Mouse (Mus musculus) MEL (cell line): ENCODE results near the gene Eno2. TPM values are rescaled to one million over a fixed set of nuclear protein-coding genes. Genes with fewer than 3 reads are reported as not detected.
A peak's percentile ranks its signal among the peaks of the same experiment; 100 is the strongest.

Experiments used
- DNase-seq: peaks from one replicate; pipeline ENCODE4 v3.0.0; 2011; ENCODE audit warnings: low read depth, low spot score
- H3K27ac ChIP-seq: 2 replicates; pipeline ENCODE4 v1.5.1; 2012; ENCODE audit warnings: low read depth, mild to moderate bottlenecking, control low read depth, low read length, moderate library complexity; ENCODE audit not compliant: control insufficient read depth
- H3K27me3 ChIP-seq, 2 experiments: fragments of 150-350 bp in 1 of 2; sonication (generic) in 1 of 2; 2 replicates each; pipeline ENCODE4 v1.6.1; 2012; ENCODE audit warnings: low read length in 2 of 2, mild to moderate bottlenecking in 2 of 2, improper control_type of control experiment in 1 of 2, moderate library complexity in 1 of 2; ENCODE audit not compliant: insufficient read depth in 2 of 2, control insufficient read depth in 1 of 2
- H3K36me3 ChIP-seq, 2 experiments: 2 replicates each; pipeline ENCODE4 v1.6.1; 2012 to 2014; ENCODE audit warnings: low read length in 2 of 2, improper control_type of control experiment in 1 of 2, inconsistent platforms in 1 of 2, mild to moderate bottlenecking in 1 of 2; ENCODE audit not compliant: insufficient read depth in 2 of 2, control insufficient read depth in 1 of 2
- H3K4me1 ChIP-seq, 2 experiments: fragments of 150-350 bp in 1 of 2; sonication (generic) in 1 of 2; 2 replicates each; pipeline ENCODE4 v1.6.1; 2012; ENCODE audit warnings: low read length in 2 of 2, improper control_type of control experiment in 1 of 2, mild to moderate bottlenecking in 1 of 2; ENCODE audit not compliant: insufficient read depth in 2 of 2, control insufficient read depth in 1 of 2
- H3K4me3 ChIP-seq, 2 experiments: fragments of 150-350 bp in 1 of 2; sonication (generic) in 1 of 2; 2 replicates each; pipeline ENCODE4 v1.5.1; 2012; ENCODE audit warnings: low read depth in 2 of 2, low read length in 2 of 2, mild to moderate bottlenecking in 2 of 2, moderate library complexity in 2 of 2, control low read depth in 1 of 2, improper control_type of control experiment in 1 of 2; ENCODE audit not compliant: control insufficient read depth in 1 of 2, insufficient read depth in 1 of 2
- H3K79me2 ChIP-seq: 2 replicates; pipeline ENCODE4 v1.6.1; 2012; ENCODE audit warnings: mild to moderate bottlenecking, low read length, moderate library complexity; ENCODE audit not compliant: control insufficient read depth, poor library complexity, insufficient read depth
- H3K9ac ChIP-seq: 2 replicates; pipeline ENCODE4 v1.6.1; 2012; ENCODE audit warnings: low read depth, mild to moderate bottlenecking, control low read depth, low read length, moderate library complexity; ENCODE audit not compliant: control insufficient read depth, poor library complexity, severe bottlenecking
- H3K9me3 ChIP-seq: fragments of 150-350 bp; sonication (generic); replicated peaks from 2 replicates; pipeline ENCODE4 v1.6.1; 2012; ENCODE audit warnings: mild to moderate bottlenecking, low read length, improper control_type of control experiment, moderate library complexity; ENCODE audit not compliant: insufficient read depth
- CHD1 ChIP-seq: IDR thresholded peaks from 2 replicates; pipeline ENCODE4 v1.6.1; 2012; ENCODE audit warnings: low read depth, mild to moderate bottlenecking, inconsistent platforms, low read length, improper control_type of control experiment
- CHD2 ChIP-seq: IDR thresholded peaks from 2 replicates; pipeline ENCODE4 v1.6.1; 2011; ENCODE audit warnings: low read length, improper control_type of control experiment
- ELF1 ChIP-seq: IDR thresholded peaks from 2 replicates; pipeline ENCODE4 v1.6.1; 2014; ENCODE audit warnings: low read depth, mild to moderate bottlenecking, inconsistent platforms, low read length, improper control_type of control experiment, moderate library complexity
- ETS1 ChIP-seq: IDR thresholded peaks from 2 replicates; pipeline ENCODE4 v1.6.1; 2012; ENCODE audit warnings: low read depth, mild to moderate bottlenecking, inconsistent platforms, low read length, improper control_type of control experiment, moderate library complexity
- HCFC1 ChIP-seq: IDR thresholded peaks from 2 replicates; pipeline ENCODE4 v1.6.1; 2012; ENCODE audit warnings: low read depth, mild to moderate bottlenecking, inconsistent platforms, low read length, improper control_type of control experiment, moderate library complexity
- MAZ ChIP-seq: IDR thresholded peaks from 2 replicates; pipeline ENCODE4 v1.6.1; 2012; ENCODE audit warnings: low read depth, mild to moderate bottlenecking, inconsistent platforms, low read length, improper control_type of control experiment
- MXI1 ChIP-seq: IDR thresholded peaks from 2 replicates; pipeline ENCODE4 v1.6.1; 2011; ENCODE audit warnings: mild to moderate bottlenecking, low read depth, low read length, improper control_type of control experiment
- MYC ChIP-seq: IDR thresholded peaks from 2 replicates; pipeline ENCODE4 v1.6.1; 2011; ENCODE audit warnings: low read depth, mild to moderate bottlenecking, low read length, improper control_type of control experiment, moderate library complexity
- NELFE ChIP-seq: IDR thresholded peaks from 2 replicates; pipeline ENCODE4 v1.6.1; 2011; ENCODE audit warnings: low read depth, low read length, improper control_type of control experiment
- POLR2A ChIP-seq, 2 experiments: IDR thresholded peaks; 2 replicates each; pipeline ENCODE4 v1.6.1; 2011 to 2012; ENCODE audit warnings: low read length in 2 of 2, mild to moderate bottlenecking in 2 of 2, control low read depth in 1 of 2, improper control_type of control experiment in 1 of 2, low read depth in 1 of 2, moderate library complexity in 1 of 2; ENCODE audit not compliant: control insufficient read depth in 1 of 2, insufficient read depth in 1 of 2, poor library complexity in 1 of 2
- POLR2AphosphoS2 ChIP-seq: IDR thresholded peaks from 2 replicates; pipeline ENCODE4 v1.6.1; 2011; ENCODE audit warnings: low read length, improper control_type of control experiment
- POLR2AphosphoS5 ChIP-seq: IDR thresholded peaks from 2 replicates; pipeline ENCODE4 v1.6.1; 2012; ENCODE audit warnings: low read depth, borderline replicate concordance, mild to moderate bottlenecking, inconsistent platforms, low read length, moderate library complexity, mixed read lengths
- RCOR1 ChIP-seq: IDR thresholded peaks from 2 replicates; pipeline ENCODE4 v1.6.1; 2012; ENCODE audit warnings: low read depth, mild to moderate bottlenecking, inconsistent platforms, low read length, improper control_type of control experiment
- TBP ChIP-seq: IDR thresholded peaks from 2 replicates; pipeline ENCODE4 v1.8.0; 2011; ENCODE audit warnings: low read depth, low read length, improper control_type of control experiment
- TCF12 ChIP-seq: IDR thresholded peaks from 2 replicates; pipeline ENCODE4 v1.6.1; 2014; ENCODE audit warnings: low read depth, mild to moderate bottlenecking, inconsistent platforms, low read length, improper control_type of control experiment, moderate library complexity
- ZMIZ1 ChIP-seq: IDR thresholded peaks from 2 replicates; pipeline ENCODE4 v1.6.1; 2012; ENCODE audit warnings: low read depth, mild to moderate bottlenecking, inconsistent platforms, low read length, improper control_type of control experiment, moderate library complexity
- ZNF384 ChIP-seq: IDR thresholded peaks from 2 replicates; pipeline ENCODE4 v1.6.1; 2012; ENCODE audit warnings: low read depth, mild to moderate bottlenecking, inconsistent platforms, low read length, improper control_type of control experiment
- polyA plus RNA-seq, 2 experiments: library from polyadenylated mRNA; stranded (reverse) in 1 of 2; unstranded in 1 of 2; fragments of >175 nt in 1 of 2; fragments of >200 nt in 1 of 2; gene quantifications; 2 replicates each; pipeline versions ENCODE4 v1.2.1 to v1.2.4; 2012; ENCODE audit warnings: low replicate concordance in 2 of 2, low read depth in 1 of 2; ENCODE audit not compliant: insufficient read length in 2 of 2, insufficient read depth in 1 of 2, missing spikeins in 1 of 2
- total RNA-seq: library from RNA; depleted of rRNA; stranded (reverse); fragments of 300-350 nt; gene quantifications from 2 replicates; pipeline ENCODE4 v1.2.3, GENCODE M21; 2012

The Eno2 gene
- total and polyA plus RNA-seq, 3 experiments: 3.2 to 12.5 TPM; not detected in 1

DNA sequence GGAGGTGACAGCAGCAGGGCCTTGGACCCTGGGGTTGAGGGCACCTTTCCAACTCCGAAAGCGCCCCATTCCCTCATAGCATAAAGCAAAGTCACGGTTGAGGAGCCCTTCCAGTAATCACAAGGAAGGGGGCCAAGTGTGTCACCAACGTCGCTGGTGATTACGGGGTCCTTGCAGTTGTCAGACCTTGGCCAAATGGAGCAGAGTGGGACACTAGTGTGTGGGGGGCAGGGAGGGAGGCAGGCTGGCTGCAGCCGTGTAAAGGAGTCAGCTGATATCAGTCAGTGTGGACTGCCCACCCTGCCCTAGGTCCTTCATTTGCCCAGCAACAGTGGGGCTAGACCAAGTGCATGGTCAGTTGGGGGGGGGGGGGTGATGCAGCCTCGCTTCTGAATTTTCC is 45.0 kb upstream of the Eno2 start:
- DNase-seq: no peak
- peak overlapping the region; percentile 32; the same call in 1 of the 2 replicates for H3K27ac ChIP-seq
- H3K4me1 ChIP-seq: peaks cover 0 to 19% of the 10 kb centered on the region in 2 experiments; a peak in 3 of 4 replicates
- H3K79me2 ChIP-seq: peaks cover 16% of the 10 kb centered on the region
- H3K36me3 ChIP-seq: peaks cover 8 to 11% of the 10 kb centered on the region in 2 experiments
- no peaks in the 10 kb centered on the region for H3K9me3 ChIP-seq
- H3K4me3 ChIP-seq: peak overlapping the region; percentile 72 to 78
- TF ChIP-seq HCFC1 (no peak), POLR2AphosphoS2 (no peak; the same call in 1 of the 2 replicates)
- no peaks in the 10 kb centered on the region for H3K27me3 ChIP-seq
- H3K9ac ChIP-seq: peak overlapping the region; percentile 73

DNA sequence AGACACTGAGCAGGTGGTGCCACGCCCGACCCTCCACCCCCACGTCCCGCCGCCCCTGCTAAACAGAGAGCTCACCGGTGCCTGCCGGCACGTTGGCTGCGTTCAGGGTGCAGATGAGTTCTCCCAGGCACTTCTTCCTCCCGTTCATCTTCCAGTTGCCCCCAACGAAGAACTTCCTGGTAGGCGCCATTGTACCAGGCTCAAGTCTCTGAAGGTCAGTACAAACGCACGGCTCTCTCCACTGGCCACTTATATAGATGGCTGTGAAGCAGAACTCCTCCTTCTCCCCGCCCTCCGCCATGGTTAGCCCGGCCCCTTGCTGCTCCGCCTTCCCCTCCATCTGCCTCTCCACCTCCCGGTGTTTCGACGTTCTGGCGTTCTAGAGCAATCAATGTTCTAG is 44.5 kb upstream of the Eno2 start, which contains the start of gene Tpi1:
Gene Tpi1, minus strand, starts transcription at position 364 of the 400 bp plus-strand sequence.
- Histone ChIP-seq H3K79me2 (peaks cover 19% of the 10 kb centered on the region), H3K4me3 (peak within 1 kb of the TSS; percentile 72 to 78), H3K36me3 (peaks cover 6 to 11% of the 10 kb centered on the region in 2 experiments), H3K27me3 (no peaks in the 10 kb centered on the region), H3K9ac (peak within 1 kb of the TSS; percentile 73), H3K27ac (peak within 1 kb of the TSS; percentile 32), H3K9me3 (no peaks in the 10 kb centered on the region), H3K4me1 (peaks cover 0 to 19% of the 10 kb centered on the region in 2 experiments; a peak in 3 of 4 replicates)
- TF ChIP-seq ETS1 (no peak), POLR2A (IDR thresholded peaks at IDR 0.05; ENCODE audit: control insufficient read depth in 1 of 2, insufficient read depth in 1 of 2, low read depth in 1 of 2, low read length in 2 of 2, poor library complexity in 1 of 2) (peak; percentile 78 to 99), CHD1 (0 out of 2 replicates have a peak, but pooled peaks have one; percentile 24), ZNF384 (no peak), ELF1 (peak; percentile 40; the same call in 1 of the 2 replicates), RCOR1 (no peak), ZMIZ1 (peak; percentile 99), NELFE (peak; percentile 99), TBP (peak; percentile 99), MXI1 (peak; percentile 52), POLR2AphosphoS5 (peak; percentile 77; the same call in 1 of the 2 replicates), POLR2AphosphoS2 (peak; percentile 98), MAZ (peak; percentile 73), CHD2 (peak; percentile 37), TCF12 (0 out of 2 replicates have a peak, but pooled peaks have one; percentile 54), MYC (0 out of 2 replicates have a peak, but pooled peaks have one; percentile 16)
- peak; percentile 93 for DNase-seq
